Mouse (Mus musculus) small intestine, adult 2 months (tissue): ENCODE measurements around the gene Nxf7.

ENCODE experiments used
- CTCF ChIP-seq: fragments of 200-500 bp; IDR thresholded peaks from 2 replicates; pipeline ENCODE4 v1.5.1; 2012; ENCODE audit warnings: low read depth, mild to moderate bottlenecking, control low read depth, inconsistent platforms, low read length, moderate library complexity, mixed read lengths; ENCODE audit not compliant: insufficient replicate concordance, insufficient read length; ENCODE audit errors: extremely low read depth
- POLR2A ChIP-seq: fragments of 200-500 bp; IDR thresholded peaks from 2 replicates; pipeline ENCODE4 v1.6.1; 2012; ENCODE audit warnings: low read depth, mild to moderate bottlenecking, control low read depth, inconsistent platforms, low read length, moderate library complexity

- TF ChIP-seq POLR2A (no peak), CTCF (no peak)
Observed at GRCm38 (mm10) chrX:135562841-135563240, 35.7 kb downstream of the Nxf7 start.
